Mouse (Mus musculus) megakaryocyte-erythroid progenitor cell, adult 5-6 weeks (primary cell): ENCODE results near the gene Tab1. TPM values are rescaled to one million over a fixed set of nuclear protein-coding genes. Genes with fewer than 3 reads are reported as not detected.
A peak's percentile ranks its signal among the peaks of the same experiment; 100 is the strongest.

ENCODE experiments used
- ATAC-seq: replicated peaks from 2 replicates; pipeline ENCODE4 v1.8.0; 2016; ENCODE audit warnings: mild to moderate bottlenecking, inconsistent platforms; ENCODE audit not compliant: severe bottlenecking, poor library complexity, low FRiP score, low TSS enrichment
- total RNA-seq, 2 experiments: library from RNA; stranded (forward) in 1 of 2; stranded (reverse) in 1 of 2; fragments of 200-1000, 215-1000 nt in 1 of 2; fragments of >200 nt in 1 of 2; fragmentation: Nextera tagmentation in 1 of 2; gene quantifications; 2 replicates each; pipeline ENCODE4 v1.2.3; 2014 to 2017

Gene Tab1
- total RNA-seq, 2 experiments from 2014 or later = 13.8 to 68.3 TPM

DNA sequence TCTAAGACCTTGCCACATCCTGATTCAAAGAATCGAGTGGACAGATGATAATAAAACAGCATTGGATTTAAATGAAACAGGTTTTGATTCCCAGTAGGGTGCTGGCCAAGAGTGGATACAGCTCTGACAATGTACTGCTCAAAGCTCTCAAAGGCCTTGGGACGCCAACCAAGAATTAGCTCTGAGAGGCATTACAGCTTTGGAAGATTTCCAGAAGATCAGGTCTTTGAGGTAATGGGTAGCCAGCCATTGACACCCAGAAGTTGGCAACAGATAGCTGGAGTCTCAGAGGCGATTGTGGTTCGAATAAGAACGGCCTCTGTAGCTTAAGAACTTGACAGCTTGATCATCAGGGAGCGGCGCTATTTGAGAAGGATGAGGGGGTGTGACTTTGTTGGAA, 48.6 kb downstream of the Tab1 start:
- ATAC-seq = no peak

DNA sequence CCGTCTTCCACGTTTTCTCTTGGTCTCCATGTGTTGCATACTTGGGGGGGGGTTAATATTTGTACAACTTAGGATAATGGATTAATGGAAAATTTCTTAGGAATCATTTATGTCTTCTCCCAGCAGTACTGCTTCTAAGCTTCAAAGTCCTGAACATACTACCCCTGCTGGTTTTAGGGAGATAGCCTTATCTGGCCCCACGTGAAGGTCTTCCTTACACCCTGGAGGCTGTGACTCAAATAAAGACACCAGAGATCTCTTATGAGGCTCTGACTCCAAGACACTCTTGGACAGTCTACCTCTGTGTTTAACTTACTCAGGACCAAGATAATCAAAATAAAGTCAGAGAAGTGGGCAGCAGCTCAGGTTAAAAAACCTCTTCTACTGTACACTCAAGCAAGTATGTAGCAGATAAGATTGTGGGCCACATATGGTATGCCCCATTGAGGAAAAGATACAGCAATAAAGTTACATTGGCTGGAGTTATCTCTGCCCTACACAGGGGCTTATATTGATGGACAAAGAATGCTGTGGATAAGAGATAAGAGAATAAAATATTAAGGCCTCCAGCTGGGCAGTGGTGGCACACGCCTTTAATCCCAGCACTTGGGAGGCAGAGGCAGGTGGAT, 49.3 kb downstream of the Tab1 start:
- peak; percentile 81 for ATAC-seq

DNA sequence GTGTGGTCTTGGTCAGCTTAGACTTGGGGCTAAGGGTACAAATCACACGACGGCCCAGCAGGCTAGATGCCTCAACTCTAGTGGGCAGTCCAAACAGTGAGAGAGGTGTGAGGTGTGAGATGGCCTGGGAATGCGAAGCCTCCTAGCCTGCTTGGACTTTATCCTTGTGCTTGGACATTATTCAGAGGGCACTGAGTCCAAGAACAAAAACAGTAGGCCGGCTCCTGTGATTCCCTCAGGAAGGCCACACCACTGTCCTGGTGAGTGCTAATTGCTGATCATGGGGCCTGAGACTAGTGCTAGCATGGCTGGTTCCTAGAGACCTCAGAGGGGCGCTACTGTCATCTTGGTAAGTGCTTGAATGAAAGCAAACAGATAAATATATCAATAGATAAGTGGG, 56.0 kb downstream of the Tab1 start:
- ATAC-seq = no peak

DNA sequence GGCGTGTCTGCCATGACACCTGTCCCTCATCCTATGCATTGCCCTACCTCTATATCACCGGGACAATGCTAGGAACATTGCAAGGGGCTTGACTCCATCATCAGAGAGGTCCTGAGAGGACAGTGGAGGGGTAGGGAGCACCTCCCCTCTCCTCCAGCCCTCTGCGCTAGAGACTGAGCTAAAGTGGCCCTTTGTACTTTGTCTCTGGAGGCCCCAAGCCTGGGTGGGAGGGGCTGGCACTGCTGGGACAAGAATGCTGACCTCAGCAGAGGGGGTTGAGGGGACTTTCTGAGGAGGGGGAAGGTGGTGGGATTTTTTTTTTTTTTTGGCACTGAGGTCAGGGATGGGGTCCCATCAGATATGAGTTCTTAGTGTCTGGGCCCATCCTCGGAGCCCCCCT, 57.1 kb downstream of the Tab1 start:
- ATAC-seq = no peak

DNA sequence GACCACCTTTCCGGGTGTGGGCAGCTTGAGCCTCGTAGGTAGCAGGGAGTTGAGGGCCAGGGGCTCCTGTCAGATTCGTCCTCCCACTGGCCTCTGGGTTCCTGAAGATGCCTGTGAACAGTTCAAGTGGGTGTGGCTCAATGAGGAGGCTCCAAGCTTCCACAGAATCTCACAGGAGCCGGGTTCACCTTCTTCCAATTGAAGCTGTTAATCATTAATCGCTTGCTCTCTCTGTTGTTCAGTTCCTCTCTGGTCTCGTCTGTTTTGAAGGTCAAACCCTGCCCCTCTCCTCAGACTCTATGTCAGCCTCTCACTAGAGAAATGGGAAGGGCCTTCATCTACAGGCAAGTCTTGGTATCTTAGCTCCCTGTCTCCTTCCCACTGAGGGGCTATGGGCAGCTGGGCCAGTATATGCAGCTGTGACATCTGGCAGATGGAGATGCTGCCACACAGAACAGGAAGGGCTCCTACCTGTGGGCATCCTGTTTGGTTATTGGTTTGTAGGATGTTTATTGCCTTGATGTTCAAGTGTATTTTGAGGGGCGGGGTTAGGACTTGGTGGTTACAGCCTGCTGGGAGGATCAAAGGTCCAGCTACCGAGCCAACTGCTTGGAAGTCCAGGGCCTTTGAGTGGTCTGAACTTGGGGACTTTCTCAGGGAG, 58.8 kb downstream of the Tab1 start:
- no peak for ATAC-seq

DNA sequence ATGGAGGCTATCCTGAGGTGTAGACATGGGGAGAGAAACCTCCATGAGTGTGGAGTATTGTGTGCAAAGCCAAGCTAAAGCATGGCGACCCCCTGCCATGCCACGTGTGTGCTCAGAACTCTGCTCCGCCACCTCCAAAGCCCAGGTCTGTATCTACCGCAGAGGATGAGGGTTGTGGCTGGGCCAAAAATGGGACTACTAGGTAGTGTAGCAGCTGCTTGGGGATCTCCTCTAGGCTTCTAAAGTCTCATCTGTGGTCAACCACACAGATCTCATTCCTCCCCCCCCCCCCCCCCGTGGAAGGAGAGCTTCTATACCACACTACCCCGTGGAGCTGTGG, 59.3 kb downstream of the Tab1 start:
- no peak for ATAC-seq

DNA sequence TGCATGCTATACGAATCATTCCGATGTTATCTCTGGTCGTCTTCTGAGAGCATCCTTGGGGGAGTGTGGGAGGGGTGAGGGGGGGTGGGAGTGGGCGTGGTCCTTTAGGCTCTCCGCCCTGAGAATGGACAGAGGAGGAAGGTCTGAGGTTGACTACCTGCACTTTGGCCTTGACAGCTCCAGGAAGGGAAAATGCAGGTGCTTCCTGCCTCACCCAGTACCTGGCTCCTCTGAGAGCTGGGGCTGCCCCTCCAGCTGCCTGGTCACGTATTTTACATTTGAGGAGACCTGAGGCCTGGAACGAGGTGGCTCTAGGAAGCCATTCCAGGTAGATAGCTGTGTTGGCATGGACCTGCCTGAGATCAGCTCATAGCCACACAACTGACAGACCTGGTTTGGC, 59.9 kb downstream of the Tab1 start:
- no peak for ATAC-seq

DNA sequence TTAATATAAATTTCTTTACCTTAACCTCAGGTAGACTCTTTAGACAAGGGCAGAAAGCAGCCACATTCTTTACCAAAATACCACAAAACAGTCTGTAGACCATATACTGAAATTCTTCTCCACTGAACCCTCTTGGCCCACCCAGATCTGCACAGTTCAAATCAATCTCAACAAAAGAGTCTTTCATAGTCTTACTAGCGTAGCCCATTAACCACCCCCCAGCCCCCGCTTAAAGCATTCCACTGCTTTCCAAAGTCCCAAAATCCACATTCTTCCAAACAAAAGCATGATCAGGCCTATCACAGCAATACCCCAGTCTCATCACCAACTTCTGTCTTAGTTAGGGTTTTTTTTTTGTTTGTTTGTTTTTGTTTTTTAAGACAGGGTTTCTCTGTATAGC, 66.6 kb downstream of the Tab1 start:
- ATAC-seq = no peak

DNA sequence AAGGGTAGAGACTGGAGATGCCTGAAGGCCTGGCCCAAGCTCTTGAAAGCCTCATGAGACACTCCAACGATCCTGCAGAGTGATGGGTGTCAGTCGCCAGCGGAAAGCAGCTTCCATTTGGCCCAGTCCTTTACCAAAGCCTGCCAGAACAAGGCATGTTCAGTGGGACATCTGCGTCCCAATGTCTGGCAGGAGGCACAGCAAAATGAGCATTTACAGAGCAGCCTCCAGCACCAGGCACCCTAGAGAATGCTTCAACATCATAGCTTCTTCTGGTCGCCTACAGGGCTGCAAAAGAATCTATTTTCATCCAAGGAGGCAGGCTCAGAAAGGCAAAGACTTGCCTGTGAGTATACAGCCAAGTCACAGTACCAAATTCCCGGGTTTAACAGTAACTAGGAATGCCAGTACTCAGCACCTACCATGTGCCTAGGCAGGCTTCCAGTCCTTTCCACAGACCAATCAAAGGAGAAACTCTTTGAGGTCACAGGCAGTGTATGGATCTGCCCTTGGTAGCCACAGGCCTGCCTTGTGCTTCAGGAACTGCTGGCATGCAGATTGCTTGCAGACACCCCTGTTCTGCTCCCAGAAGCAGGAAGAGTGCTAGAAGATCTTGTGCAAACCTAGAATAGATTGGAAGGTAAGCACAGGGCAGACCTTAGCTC, 69.3 kb downstream of the Tab1 start:
- no peak for ATAC-seq

DNA sequence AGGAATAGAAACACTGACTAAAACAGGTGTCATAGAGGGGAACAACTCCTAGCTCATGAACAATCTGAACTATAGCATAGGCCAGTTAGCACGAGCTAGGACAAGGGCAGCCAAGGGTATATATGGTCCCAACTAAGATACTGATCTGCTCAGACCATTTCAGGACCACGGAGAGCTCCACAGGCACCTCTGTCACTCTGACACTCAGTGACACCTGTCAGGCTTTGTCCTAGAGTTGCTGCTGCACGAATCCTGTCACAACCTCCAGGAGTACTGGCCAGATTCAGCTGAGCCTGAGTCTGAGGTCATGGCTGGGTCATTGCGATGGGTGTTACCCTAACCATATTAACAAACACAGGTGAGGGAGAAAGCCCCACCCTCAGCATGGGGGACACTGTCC, 70.5 kb downstream of the Tab1 start:
- peak; percentile 81 for ATAC-seq

DNA sequence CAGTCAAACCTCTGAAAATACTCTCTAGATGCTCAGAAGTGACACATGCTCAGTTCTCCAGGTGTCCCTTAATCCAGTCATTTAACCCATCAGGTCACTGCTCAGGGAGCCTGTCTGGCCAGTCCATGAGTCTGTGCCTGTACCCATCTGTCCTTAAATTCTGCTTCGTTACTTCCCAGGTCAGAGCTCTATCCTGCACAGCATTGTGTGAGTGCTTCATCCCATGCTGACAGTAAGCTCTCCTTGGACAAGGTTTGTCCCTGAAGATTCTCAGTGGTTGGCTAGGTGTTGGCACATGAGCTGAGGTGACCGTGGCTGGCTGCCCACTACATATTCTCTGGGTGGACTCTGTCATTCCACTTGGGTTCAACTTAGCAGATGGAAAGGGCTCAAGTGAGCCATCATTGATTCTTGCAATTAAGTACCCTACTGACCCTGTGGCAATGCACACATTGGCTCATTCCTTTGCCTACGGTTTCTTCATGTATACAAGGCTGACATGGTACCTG, 73.2 kb downstream of the Tab1 start:
- ATAC-seq = no peak

DNA sequence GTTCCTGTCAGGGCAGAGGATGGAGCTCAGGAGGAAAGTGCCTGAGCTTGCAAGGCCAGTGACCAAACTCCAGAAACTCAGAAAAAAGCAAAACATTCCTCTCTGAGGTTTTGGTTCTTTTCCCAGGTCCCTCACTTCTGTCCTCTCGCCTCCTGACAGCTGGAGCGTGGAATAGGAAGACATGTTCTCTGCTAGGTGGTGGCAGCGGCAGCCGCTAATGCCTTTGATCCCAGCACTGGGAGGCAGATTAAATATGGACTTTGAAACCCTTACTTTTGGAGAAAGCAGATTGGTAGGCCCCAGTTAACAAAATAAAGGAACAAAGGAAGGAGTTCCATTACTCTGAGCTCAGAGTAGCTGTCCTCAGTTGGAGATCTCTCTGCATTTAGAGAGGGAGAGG, 75.5 kb downstream of the Tab1 start:
- no peak for ATAC-seq

Other genes starting within 250 kb of the Tab1 start
- gene Apobec3, start 241.5 kb upstream of the Tab1 start, total RNA-seq (2014; fragmentation: Nextera tagmentation) = 243 and 293 TPM in 2 replicates
- gene Apobec3, start 241.5 kb upstream of the Tab1 start, total RNA-seq (2017) = 135 and 175 TPM in 2 replicates
- 6.8 and 9.9 TPM in 2 replicates for gene Cbx7, start 162.0 kb upstream of the Tab1 start, total RNA-seq (2014; fragmentation: Nextera tagmentation)
- gene Cbx7, start 162.0 kb upstream of the Tab1 start, total RNA-seq (2017) = 2.5 and 4.4 TPM in 2 replicates
- 0.39 and 0.99 TPM in 2 replicates for gene Pdgfb, start 118.2 kb upstream of the Tab1 start, total RNA-seq (2014; fragmentation: Nextera tagmentation)
- gene Pdgfb, start 118.2 kb upstream of the Tab1 start, total RNA-seq (2017) = 0.11 TPM in 1 of 2 replicates, not detected in the other
- 12.7 and 18.1 TPM in 2 replicates for gene Syngr1, start 41.8 kb upstream of the Tab1 start, total RNA-seq (2014; fragmentation: Nextera tagmentation)
- 5.9 and 7.0 TPM in 2 replicates for gene Syngr1, start 41.8 kb upstream of the Tab1 start, total RNA-seq (2017)
- 2,690 and 2,775 TPM in 2 replicates for gene Rpl3, start 41.3 kb upstream of the Tab1 start, total RNA-seq (2014; fragmentation: Nextera tagmentation)
- 3,160 and 3,275 TPM in 2 replicates for gene Rpl3, start 41.3 kb upstream of the Tab1 start, total RNA-seq (2017)
- not detected in 2 replicates for gene Mgat3, start 40.6 kb downstream of the Tab1 start, total RNA-seq (2014; fragmentation: Nextera tagmentation)
- not detected in 2 replicates for gene Mgat3, start 40.6 kb downstream of the Tab1 start, total RNA-seq (2017)
- 29.0 and 36.7 TPM in 2 replicates for gene Mief1, start 100.9 kb downstream of the Tab1 start, total RNA-seq (2014; fragmentation: Nextera tagmentation)
- 21.2 and 25.8 TPM in 2 replicates for gene Mief1, start 100.9 kb downstream of the Tab1 start, total RNA-seq (2017)
- gene AC140267.1, start 102.7 kb downstream of the Tab1 start, total RNA-seq (2014; fragmentation: Nextera tagmentation) = 5.6 and 6.5 TPM in 2 replicates
- not detected in 2 replicates for gene AC140267.1, start 102.7 kb downstream of the Tab1 start, total RNA-seq (2017)
- gene Atf4, start 122.1 kb downstream of the Tab1 start, total RNA-seq (2014; fragmentation: Nextera tagmentation) = 145 and 192 TPM in 2 replicates
- 292 and 318 TPM in 2 replicates for gene Atf4, start 122.1 kb downstream of the Tab1 start, total RNA-seq (2017)
- 51.6 and 54.4 TPM in 2 replicates for gene Rps19bp1, start 131.2 kb downstream of the Tab1 start, total RNA-seq (2014; fragmentation: Nextera tagmentation)
- gene Rps19bp1, start 131.2 kb downstream of the Tab1 start, total RNA-seq (2017) = 28.7 and 36.3 TPM in 2 replicates
- not detected in 2 replicates for gene Cacna1i, start 154.1 kb downstream of the Tab1 start, total RNA-seq (2014; fragmentation: Nextera tagmentation)
- not detected in 2 replicates for gene Cacna1i, start 154.1 kb downstream of the Tab1 start, total RNA-seq (2017)